In genomic region chr11:30291155-30291554, GRCm38 (mm10) we compare ENCODE assay signal across 8 mouse cellular contexts. TPM values are rescaled to one million over a fixed set of nuclear protein-coding genes. Genes with fewer than 3 reads are reported as not detected.
A peak's percentile ranks its signal among the peaks of the same experiment; 100 is the strongest.
DNase-seq lines count a peak whose midpoint lies in the region; ATAC-seq and TF ChIP-seq lines count a peak whose summit lies in the region.

No protein-coding gene starts in this region.

- peak overlapping the region; percentile 37 for H3K4me2 ChIP-seq in heart, embryonic 14.5 days (ENCODE audit: low read length)
- H3K4me2 ChIP-seq in liver, embryonic 13.5 days, result no peak overlapping the region
- no peak overlapping the region for H3K4me2 ChIP-seq in midbrain, embryonic 14.5 days (ENCODE audit: low read length)

- H3K9ac ChIP-seq in heart, embryonic 14.5 days (ENCODE audit: low read length), result no peak overlapping the region
- H3K9ac ChIP-seq in liver, embryonic 13.5 days, result no peak overlapping the region
- H3K9ac ChIP-seq in midbrain, embryonic 14.5 days (replicated peaks; ENCODE audit: low read length), result no peak overlapping the region

- H3K4me1 ChIP-seq in heart, embryonic 14.5 days (ENCODE audit: control insufficient read depth in 2 of 2, insufficient read depth in 2 of 2, low read length in 2 of 2), result peaks cover 21 to 29% of the 10 kb centered on the region in 2 experiments
- H3K4me1 ChIP-seq in liver, embryonic 13.5 days (replicated peaks), result peaks cover 7% of the 10 kb centered on the region
- H3K4me1 ChIP-seq in midbrain, embryonic 14.5 days (ENCODE audit: control insufficient read depth, insufficient read depth, low read length), result no peaks in the 10 kb centered on the region
- no peaks in the 10 kb centered on the region for H3K4me1 ChIP-seq in thymus, adult 2 months (replicated peaks; ENCODE audit: control insufficient read depth, insufficient read depth, low read length)

- no peaks in the 10 kb centered on the region for H3K36me3 ChIP-seq in heart, embryonic 14.5 days (ENCODE audit: control insufficient read depth, insufficient read depth, low read length)
- no peaks in the 10 kb centered on the region for H3K36me3 ChIP-seq in liver, embryonic 13.5 days
- no peaks in the 10 kb centered on the region for H3K36me3 ChIP-seq in midbrain, embryonic 14.5 days (ENCODE audit: control insufficient read depth, insufficient read depth, low read length)
- no peaks in the 10 kb centered on the region for H3K36me3 ChIP-seq in thymus, adult 2 months (ENCODE audit: control insufficient read depth, insufficient read depth, low read length)

- TF ChIP-seq CTCF in thymus, adult 2 months (IDR thresholded peaks at IDR 0.05; ENCODE audit: borderline replicate concordance, control insufficient read depth, extremely low read depth, insufficient read depth, low read length, poor library complexity), result no peak

- ATAC-seq in heart, embryonic 14.5 days (ENCODE audit: insufficient number of reproducible peaks, insufficient read depth, low FRiP score, low read depth), result peak; percentile 80
- peak; percentile 43; the same call in 1 of the 2 replicates for ATAC-seq in liver, embryonic 13.5 days (ENCODE audit: low read depth)
- ATAC-seq in midbrain, embryonic 14.5 days (ENCODE audit: low FRiP score, low TSS enrichment), result no peak

- H3K27ac ChIP-seq in heart, embryonic 14.5 days (replicated peaks in 1 of 2; ENCODE audit: control insufficient read depth in 1 of 2, insufficient read depth in 1 of 2, low read depth in 2 of 2, low read length in 2 of 2), result peak overlapping the region; percentile 76 to 79
- H3K27ac ChIP-seq in liver, embryonic 13.5 days, result no peak overlapping the region
- no peak overlapping the region for H3K27ac ChIP-seq in midbrain, embryonic 14.5 days (replicated peaks; ENCODE audit: low read depth, low read length)
- H3K27ac ChIP-seq in thymus, adult 2 months (ENCODE audit: control insufficient read depth, insufficient read depth, low read length), result no peak overlapping the region

- 43% methylated on average over 8 of the region's 8 CpGs for WGBS in heart, embryonic 14.5 days
- 10% methylated on average over 8 of the region's 8 CpGs for WGBS in liver, embryonic 13.5 days (ENCODE audit: insufficient replicate concordance)
- 64% methylated on average over 8 of the region's 8 CpGs for WGBS in midbrain, embryonic 14.5 days
- 27% methylated on average over 8 of the region's 8 CpGs for WGBS in thymus, adult 2 months

- peak; percentile 70 for DNase-seq in ES-CJ7 (ENCODE audit: low read depth, low spot score)
- peak; percentile 15 for DNase-seq in adrenal gland, postnatal 25 days
- DNase-seq in liver, embryonic 13.5 days, result no peak
- no peak for DNase-seq in c-Kit-positive CD71-positive TER-119-positive erythroid progenitor cells, embryonic 14.5 days (ENCODE audit: low spot score)
- DNase-seq in spleen, postnatal 4 days (ENCODE audit: low spot score in 2 of 2), result no peak
- no peak for DNase-seq in midbrain, embryonic 14.5 days
- DNase-seq in thymus, adult 2 months, result no peak

- TF ChIP-seq POLR2A in thymus, adult 2 months (IDR thresholded peaks at IDR 0.05; ENCODE audit: control insufficient read depth, extremely low read depth, insufficient read depth, low read length, poor library complexity), result no peak

- H3K9me3 ChIP-seq in heart, embryonic 14.5 days (ENCODE audit: control insufficient read depth, low read length), result no peaks in the 10 kb centered on the region
- no peaks in the 10 kb centered on the region for H3K9me3 ChIP-seq in liver, embryonic 13.5 days (replicated peaks)
- H3K9me3 ChIP-seq in midbrain, embryonic 14.5 days (ENCODE audit: control insufficient read depth, low read length), result no peaks in the 10 kb centered on the region

- H3K27me3 ChIP-seq in heart, embryonic 14.5 days (ENCODE audit: control insufficient read depth, insufficient read depth, low read length), result no peaks in the 10 kb centered on the region
- no peaks in the 10 kb centered on the region for H3K27me3 ChIP-seq in liver, embryonic 13.5 days
- no peaks in the 10 kb centered on the region for H3K27me3 ChIP-seq in midbrain, embryonic 14.5 days (ENCODE audit: control insufficient read depth, insufficient read depth, low read length)
- H3K27me3 ChIP-seq in thymus, adult 2 months (ENCODE audit: control insufficient read depth, insufficient read depth, low read length), result no peaks in the 10 kb centered on the region

- H3K4me3 ChIP-seq in heart, embryonic 14.5 days (ENCODE audit: control insufficient read depth in 1 of 2, insufficient read depth in 1 of 2, low read depth in 1 of 2, low read length in 2 of 2), result no peak overlapping the region
- no peak overlapping the region for H3K4me3 ChIP-seq in liver, embryonic 13.5 days (replicated peaks)
- no peak overlapping the region for H3K4me3 ChIP-seq in midbrain, embryonic 14.5 days (replicated peaks; ENCODE audit: low read depth, low read length)
- H3K4me3 ChIP-seq in thymus, adult 2 months (ENCODE audit: control insufficient read depth, insufficient read depth, low read length), result no peak overlapping the region

RNA-seq across cellular contexts. Expression of gene Sptbn1, which starts 23.2 kb away (rescaled TPM):
- total RNA-seq in adrenal gland, postnatal 25 days (2021), result 381 and 406 TPM in 2 replicates
- 209 and 215 TPM in 2 replicates for polyA plus RNA-seq in heart, embryonic 14.5 days (2014; fragmentation: Nextera tagmentation; extraction: Ambion mirVana)
- 16.9 and 18.7 TPM in 2 replicates for polyA plus RNA-seq in liver, embryonic 13.5 days (2015; fragmentation: Nextera tagmentation; extraction: Ambion mirVana)
- polyA plus RNA-seq in midbrain, embryonic 14.5 days (2014; fragmentation: Nextera tagmentation; extraction: Ambion mirVana), result 152 and 181 TPM in 2 replicates
- 48.2 and 48.5 TPM in 2 replicates for polyA plus RNA-seq in thymus, adult 2 months (2012; rRNA removed)

Comparison
In these comparisons a context has a peak if more than half of its experiments do, and no peak if none do; other contexts are left out.
1. DNase-seq: peak in ES-CJ7 (single experiment) and adrenal gland, postnatal 25 days (single experiment); none in liver, embryonic 13.5 days (single experiment), c-Kit-positive CD71-positive TER-119-positive erythroid progenitor cells, embryonic 14.5 days (single experiment), spleen, postnatal 4 days (0 of 2), midbrain, embryonic 14.5 days (single experiment) and thymus, adult 2 months (single experiment).
2. H3K27ac ChIP-seq: peak in heart, embryonic 14.5 days (2 of 2); none in liver, embryonic 13.5 days (single experiment), midbrain, embryonic 14.5 days (single experiment) and thymus, adult 2 months (single experiment).